Mouse (Mus musculus) right cerebral cortex, postnatal 4 days (tissue): ENCODE data around the gene Vmn1r82.

Experiments
- DNase-seq: peaks from one replicate; pipeline ENCODE4 v3.0.0-alpha.2; 2022

Gene Vmn1r82

GRCm38 (mm10) chr7:12300130-12300529 is at the start of gene Vmn1r82:
Vmn1r82 (plus strand) TSS chr7:12300430.
- DNase-seq: no peak

GRCm38 (mm10) chr7:12268169-12268568 is 32.1 kb upstream of the Vmn1r82 start, which contains the start of gene Vmn1r81:
Vmn1r81 (minus strand) TSS chr7:12268269.
- DNase-seq: no peak

- DNase-seq: no peak
Observed at GRCm38 (mm10) chr7:12329381-12329780, 29.2 kb downstream of the Vmn1r82 start, which contains the start of gene Vmn1r83. Vmn1r83 (minus strand) TSS chr7:12329481.
